Mouse (Mus musculus): Measurements from ENCODE around the gene Cyb5r1.
A peak's percentile ranks its signal among the peaks of the same experiment; 100 is the strongest.
"Not testable (repeated sequence)": the region's sequence is repeated elsewhere in the genome, so short reads cannot be mapped to it uniquely, and the experiment has no call there.

Cyb5r1 gene

DNA sequence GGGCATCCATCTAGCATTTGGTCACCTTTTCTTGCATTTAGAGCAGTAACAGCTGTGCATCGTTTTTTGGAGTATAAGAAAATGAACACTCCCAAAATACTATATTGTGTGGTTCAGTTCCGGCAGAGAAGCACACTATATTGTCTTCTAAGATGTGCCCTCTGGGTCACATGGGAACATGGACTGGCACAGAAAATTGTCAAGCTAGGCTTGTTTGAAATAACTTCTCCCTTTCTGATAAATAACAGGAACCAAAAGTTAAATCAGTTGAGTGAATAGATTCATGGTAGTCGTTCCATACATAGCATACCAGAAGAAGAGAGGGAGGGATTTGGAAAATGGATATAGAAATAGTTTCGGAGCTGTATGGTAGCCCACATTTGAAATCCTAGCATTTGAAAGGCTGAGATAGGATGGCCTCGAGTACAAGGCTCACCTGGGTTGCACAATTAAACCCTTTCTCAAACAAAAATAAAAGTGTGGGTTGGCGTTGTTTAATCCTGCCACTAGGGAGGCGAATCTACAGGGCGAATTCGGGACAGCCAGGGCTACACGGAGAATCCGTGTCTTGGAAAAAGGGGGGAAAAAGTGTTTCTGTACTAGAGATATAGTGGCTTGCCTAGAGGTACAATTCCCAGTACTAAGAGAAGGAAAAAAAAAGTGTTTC, 9.3 kb downstream of the Cyb5r1 start:
- no peak for DNase-seq (ENCODE audit: low spot score)

DNA sequence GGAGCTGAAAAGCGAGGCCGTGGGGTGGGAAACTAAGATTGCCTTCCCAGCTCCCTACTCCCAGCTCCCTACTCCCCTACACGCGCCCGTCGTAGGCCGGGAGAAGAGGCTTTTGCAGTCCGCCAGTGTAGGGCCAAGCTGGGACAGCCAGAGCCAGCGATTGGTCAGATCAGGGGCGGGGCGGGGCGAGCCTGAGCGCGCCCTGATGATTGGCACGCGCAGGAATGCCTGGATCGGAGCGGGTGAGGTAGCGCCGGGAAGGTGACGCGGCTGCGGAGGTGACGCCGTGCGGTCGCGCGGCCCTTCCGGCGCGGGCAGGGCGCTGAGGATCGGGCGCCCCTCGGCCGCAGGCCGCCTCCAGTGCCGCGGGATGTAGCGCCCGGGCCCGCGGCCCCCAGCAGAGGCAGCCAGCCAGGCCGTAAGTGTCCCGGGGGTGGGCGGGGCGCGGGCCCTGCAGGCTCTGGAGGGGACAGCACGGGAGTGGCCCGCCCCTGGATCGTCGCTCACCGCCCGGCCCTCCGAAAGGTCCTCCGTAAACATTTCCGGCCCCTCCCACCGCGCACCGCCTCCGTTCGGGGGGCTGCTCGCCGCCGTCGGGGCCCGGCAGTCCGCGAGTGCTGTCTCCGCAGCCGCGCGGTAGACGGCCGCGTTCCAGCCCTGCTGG, 9.9 kb downstream of the Cyb5r1 start, which contains the start of gene Adipor1:
Adipor1 (plus strand) TSS at position 211 of the 664 bp plus-strand sequence.
- DNase-seq (ENCODE audit: low spot score): peak; percentile 97

DNA sequence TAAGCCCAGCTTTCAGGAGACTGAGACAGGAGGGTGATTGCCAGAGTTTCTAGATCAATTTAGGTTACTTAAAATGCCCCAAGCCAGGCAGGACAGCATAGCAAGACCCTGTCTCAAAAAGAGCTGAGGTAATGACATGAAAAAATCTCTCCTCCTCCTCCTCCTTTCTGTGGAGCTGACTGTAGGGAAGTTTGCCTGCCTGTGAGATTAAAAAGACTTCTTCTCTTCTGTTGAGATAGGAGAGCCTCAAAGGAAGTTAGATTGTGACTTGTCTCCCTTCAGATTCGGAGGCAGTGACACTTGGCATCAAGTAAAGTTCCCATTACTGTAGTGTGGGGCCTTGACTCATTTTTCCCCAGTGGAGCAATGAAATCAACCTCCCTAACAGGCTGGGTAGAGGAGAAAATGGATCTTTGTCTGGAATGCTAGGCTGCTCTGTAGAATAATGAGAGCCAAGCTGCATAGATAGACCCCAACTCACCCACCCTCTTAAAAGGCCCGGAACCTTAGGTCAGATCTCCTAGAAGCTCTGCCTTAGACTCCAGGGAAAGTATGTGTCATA, 13.1 kb downstream of the Cyb5r1 start:
- DNase-seq (ENCODE audit: low spot score): no peak

DNA sequence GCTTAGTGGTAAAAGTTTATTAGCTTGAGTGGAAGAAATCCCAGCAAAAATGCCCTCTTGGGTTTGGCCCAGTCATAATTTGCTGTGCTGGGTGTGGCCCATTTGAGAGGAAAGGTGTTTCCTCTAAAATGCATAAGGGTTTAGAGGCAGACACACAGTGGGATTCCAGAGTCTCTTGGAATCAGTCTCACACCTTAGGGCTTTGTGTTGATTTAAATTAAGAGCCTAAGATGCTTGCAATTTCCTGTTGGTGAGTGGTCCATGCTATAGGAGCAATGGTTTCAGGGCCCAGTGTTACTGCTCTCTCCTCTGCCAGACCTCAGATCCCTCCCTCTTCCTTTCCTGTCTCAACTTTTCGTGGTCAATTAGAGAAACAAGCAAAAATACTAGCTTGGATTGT, 13.8 kb downstream of the Cyb5r1 start:
- no peak for DNase-seq (ENCODE audit: low spot score)

DNA sequence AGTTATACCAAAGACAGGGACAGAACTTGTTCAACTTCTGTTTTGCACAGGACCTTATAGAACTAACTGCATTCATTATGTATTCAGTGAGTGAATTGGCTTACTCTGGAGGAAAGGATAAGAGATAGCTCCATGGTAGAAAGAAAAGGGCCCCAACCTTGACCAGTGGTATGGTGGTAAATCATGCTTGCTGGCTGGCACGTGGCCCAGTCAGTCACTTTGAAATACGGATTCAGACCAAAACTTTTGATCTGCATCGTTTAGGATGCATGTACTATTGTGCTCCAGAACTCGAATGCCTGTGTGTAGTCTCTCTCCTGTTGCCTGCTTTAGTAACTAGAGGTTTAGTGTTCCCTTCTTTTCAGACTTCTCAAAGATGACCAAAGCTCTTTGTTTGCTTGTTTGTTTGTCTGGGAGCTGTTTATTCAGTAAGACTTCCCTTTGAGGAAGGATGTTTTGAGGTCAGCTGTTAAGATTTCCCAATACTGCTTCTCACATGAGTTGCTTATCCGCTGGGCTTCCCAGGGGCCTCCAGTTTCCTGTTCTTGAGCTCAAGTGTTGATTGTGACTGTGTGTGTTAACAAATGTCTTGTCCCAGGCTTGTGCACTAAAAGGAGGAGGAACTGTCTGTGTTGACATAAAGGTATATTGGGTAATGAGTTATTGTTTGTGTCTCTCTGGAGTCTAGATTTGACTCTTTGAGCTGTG, 14.5 kb downstream of the Cyb5r1 start:
- DNase-seq (ENCODE audit: low spot score): no peak

DNA sequence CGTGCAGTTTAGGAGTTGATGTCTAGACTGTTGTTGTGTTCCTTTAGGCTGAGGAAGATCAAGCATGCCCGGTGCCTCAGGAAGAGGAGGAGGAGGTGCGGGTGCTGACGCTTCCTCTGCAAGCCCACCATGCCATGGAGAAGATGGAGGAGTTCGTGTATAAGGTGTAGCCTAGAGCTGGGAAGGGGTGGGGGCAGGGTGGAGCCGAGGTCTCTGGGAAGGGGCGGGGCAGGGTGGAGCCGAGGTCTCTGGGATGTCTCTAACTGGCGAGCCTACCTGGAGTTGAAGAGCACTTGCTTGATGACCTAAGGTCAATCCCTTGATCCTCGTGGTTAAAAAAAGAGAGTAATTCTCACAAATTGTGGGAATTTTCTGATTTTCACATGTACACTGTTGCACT, 18.6 kb downstream of the Cyb5r1 start:
- DNase-seq (ENCODE audit: low spot score): no peak

DNA sequence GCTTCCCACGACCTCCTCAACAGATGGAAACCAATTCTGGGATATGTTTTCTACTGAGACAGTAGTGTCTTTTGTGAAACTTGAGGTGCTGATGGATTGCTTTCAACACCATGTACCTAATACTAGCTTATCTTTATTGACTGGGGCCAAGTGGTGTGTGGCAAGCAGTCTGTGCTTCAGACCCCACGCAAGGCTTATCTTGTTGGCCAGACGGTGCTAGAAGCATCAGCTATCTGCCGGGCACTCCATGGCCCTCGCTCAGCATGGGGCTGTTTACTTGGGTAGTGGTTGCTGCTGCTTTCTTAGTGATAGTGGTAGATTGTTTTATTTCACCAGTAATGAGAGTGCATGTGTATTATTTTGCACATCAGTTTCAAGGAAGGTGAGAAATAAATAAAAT, 20.9 kb downstream of the Cyb5r1 start:
- no peak for DNase-seq (ENCODE audit: low spot score)

DNA sequence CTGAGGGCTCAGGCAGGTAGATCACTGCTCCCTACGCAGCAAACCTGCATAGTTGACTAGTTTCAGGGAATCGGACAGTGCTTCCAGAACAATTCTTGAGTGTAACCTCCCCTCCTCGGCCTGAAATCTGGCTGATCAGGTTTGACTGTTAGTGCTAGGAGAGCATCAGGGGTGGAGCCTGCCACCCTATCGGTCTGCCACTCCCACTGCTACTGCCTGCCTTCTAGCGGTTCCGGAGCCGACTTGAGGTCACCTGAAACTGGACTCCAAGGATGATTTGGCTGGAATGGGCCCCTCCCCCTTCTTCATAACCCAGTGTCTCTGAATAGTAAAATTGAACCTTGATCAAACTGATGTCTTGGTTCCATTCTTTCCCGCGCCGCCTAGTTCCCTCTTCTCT, 27.6 kb downstream of the Cyb5r1 start:
- DNase-seq (ENCODE audit: low spot score): no peak

DNA sequence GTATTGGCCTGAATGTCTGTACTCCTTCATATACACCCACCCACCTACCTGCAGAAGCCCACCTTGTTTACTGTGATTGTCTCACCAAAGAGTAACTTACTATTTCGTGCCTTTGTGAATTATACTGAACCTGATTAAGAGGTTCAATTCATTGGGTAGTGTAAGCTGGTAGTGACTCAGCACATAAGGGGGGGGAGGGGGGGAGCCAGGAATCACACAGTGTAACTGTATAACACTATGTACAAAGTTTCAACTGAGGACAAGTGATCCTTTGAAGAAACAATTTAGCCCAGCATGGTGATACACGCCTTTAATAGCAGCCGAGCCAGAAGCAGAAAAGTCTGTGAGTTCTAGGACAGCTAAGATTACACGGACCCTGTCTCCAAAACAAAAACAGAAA, 28.1 kb downstream of the Cyb5r1 start:
- no peak for DNase-seq (ENCODE audit: low spot score)

DNA sequence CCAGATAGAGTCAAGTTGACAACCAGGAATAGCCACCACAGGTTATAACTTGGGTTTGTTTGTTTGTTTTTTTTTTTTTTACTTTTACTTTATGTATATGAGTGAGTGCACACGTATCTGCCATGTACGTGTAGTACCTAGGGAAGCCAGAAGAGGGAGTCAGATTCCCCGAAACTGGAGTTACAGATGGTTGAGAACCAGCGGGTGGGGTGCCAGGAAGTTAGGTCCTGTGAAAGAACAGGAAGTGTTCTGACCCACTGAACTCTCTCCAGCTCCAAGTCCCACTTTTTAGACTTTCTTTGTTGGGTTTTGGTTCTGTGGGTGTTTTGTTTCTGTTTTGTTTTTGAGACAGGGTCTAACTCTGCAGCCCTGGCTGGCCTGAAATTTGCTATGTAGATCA, 30.1 kb downstream of the Cyb5r1 start:
- DNase-seq (ENCODE audit: low spot score): no peak

DNA sequence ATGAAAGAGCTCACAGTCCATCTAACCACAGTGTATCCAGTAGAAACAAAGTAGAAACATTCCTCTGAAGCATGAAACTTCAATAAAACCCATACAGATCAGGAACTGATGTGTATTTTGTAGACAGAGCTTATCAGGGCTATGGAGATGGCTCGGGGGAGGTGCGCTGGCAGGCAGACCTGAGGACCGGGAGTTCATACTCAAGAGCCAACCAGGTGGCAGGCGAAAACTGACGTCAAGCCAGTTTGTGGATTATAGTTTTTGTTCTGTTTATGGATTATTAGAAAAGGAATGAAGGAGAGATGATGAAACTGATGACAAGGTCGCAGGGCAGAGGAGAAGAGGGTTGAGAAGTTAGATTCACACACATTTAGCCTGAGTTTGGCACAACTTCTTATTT, 35.1 kb downstream of the Cyb5r1 start:
- no peak for DNase-seq (ENCODE audit: low spot score)

DNA sequence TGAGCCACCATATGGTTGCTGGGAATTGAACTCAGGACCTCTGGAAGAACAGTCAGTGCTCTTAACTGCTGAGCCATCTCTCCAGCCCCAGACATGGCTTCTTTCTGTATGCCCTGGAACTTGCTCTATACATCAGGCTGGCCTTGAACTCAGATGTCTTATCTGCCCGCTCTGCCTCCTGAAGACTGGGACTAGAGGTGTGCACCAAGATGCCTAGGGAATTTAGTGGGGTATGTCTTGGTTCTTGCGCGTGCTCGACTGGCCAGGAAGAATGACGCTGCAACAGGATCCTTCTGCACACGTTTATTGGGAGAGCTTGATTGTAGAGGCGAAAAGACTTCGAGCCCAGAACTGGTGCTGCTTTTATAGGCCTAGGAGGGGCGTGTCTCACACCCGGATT, 36.4 kb downstream of the Cyb5r1 start:
- not testable (repeated sequence) for DNase-seq (ENCODE audit: low spot score)

DNA sequence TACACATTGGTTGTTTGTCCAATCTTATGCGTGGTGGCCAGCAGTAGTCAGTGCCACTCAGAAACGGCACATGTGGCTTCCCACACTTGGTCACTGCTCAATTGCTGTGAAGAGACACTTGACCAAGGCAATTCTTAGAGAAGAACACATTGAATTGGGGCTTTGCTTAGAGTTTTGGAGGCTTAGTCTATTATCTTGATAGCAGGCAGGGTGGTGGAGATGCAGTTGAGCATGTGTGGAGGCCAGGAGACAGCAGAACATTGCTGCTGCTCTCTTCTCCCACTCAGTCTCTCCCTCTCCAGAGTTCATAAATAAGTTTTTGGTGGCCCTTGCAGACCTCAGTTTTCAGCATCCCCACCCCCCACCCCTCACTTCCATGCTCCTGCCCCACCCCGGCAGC, 37.0 kb downstream of the Cyb5r1 start:
- DNase-seq (ENCODE audit: low spot score): no peak

DNA sequence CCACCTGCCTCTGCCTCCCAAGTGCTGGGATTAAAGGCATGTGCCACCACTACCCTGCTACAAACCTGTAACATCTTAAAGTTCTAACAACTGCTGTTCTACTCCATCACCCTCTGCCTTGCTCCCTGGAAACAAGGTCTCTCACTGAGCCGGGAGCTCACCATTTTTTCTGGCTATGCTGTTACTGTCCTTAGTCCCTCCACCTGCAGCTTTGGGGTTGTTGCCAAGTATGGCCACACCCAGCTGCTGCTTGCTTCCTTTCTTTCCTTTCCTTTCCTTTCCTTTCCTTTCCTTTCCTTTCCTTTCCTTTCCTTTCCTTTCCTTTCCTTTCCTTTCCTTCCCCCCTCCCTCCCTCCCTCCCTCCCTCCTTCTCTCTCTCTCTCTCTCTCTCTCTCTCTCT, 37.9 kb downstream of the Cyb5r1 start:
- not testable (repeated sequence) for DNase-seq (ENCODE audit: low spot score)

DNA sequence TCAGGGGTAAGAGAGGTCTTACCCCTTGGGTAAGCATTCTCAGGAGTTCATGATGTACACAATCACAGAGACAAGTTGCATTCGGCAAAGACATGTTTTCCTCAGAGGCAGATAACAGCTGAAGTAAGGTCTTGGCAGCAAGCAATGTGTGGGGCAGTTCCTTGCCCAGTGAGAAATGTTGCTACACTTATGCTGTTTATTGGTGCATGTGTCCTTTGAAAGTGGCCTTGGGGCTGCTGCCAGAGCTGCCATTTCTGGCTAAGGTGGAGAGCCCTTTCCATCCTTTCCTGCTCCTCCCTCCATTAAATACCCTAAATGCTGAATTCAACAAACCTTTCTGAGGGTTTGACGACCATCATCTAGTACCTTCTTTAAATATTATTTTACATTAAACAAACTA, 40.1 kb downstream of the Cyb5r1 start:
- DNase-seq (ENCODE audit: low spot score): no peak

DNA sequence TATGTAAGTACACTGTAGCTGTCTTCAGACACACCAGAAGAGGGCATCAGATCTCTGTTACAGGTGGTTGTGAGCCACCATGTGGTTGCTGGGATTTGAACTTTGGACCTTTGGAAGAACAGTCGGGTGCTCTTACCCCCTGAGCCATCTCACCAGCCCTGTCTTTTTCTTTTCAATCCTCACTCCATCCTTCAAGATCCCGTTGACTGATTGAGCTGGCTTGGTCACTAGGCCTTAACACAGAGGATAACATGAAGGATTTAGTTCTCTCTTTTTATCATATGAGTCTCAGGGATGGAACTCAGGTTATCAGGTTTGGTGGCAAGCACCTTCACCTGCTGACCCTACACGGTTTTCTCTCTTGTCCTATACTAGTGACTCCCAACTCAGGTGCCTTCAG, 43.2 kb downstream of the Cyb5r1 start:
- DNase-seq (ENCODE audit: low spot score): not testable (repeated sequence)

DNA sequence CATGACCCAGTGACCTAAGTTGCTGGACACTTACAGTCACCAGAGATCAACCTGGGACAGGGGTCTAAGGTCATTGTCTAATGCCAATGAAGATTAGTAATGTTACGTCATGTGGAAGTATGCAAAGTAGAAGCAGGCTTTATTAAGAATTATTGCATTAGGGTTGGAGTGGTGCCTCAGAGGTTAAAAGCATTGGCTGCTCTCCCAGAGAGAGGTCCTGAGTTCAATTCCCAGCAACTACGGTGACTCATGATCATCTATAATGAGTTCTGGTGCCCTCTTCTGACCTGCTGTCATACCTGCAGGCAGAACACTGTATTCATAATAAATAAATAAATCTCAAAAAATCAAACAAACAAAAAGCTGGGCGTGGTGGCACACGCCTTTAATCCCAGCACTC, 44.8 kb downstream of the Cyb5r1 start:
- DNase-seq (ENCODE audit: low spot score): no peak

DNA sequence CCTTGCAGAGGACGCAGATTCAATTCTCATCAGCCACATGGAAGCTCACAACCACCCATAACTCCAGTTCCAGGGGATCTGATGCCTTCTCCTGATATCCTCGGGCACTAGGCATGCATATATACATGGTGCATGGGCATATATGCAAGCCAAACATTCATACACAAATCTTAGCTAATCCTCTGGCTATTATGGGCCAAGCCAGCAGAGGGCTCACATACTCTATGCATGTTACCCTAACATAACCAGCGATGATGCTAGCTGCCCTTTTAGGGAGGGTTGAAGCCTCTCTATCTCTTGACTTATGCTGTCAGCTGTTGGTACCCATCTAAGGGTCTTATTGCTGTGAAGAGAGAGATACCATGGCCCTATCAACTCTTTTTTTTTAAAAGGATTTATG, 45.6 kb downstream of the Cyb5r1 start:
- DNase-seq (ENCODE audit: low spot score): peak; percentile 55

DNA sequence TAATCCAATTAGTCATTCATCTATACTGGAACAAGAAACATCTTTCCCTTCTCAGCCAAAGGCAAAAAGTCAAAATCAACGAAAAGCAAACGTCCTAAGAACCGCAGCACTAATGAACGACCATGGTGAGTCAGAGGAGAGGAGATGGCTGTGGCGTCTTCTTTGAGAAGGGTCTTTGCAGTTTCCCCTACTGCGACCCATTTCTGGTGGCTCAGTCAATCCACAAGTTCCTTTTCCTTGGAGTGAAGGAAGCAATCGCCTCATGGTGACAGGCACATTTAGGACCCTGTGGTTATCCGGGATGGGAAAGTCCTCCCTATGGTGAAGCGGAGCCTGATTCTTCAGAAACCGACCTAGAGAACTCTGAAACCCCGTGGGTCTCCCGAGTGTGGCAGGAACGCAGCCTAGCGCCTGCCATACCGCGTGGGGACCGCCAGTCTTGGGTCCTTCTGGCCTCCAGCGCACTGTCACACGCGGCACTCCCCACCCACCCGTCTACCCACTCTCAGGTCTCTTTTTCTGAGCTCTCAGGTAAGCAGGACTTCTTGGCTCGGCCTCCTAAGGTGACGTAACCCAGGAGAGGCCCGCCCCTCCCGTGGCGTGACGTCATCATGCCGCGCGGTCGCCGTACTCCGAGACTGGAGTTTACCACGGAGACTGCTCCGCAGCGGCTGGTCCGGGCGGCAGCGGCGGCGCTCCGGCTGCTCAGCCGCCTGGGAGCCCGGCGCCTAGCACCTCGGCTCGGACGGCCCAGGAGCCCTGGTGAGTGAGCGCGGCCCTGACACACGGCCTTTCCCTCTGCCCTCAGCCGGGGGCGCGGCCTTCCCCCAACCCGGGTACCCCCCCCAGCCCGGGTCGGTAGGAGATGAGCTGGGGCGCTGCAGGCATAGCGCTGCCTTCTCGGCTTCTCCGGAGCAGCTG, 49.8 kb downstream of the Cyb5r1 start, which contains the start of gene Klhl12:
Klhl12 (plus strand) TSS at position 628 of the 921 bp plus-strand sequence.
- peak; percentile 94 for DNase-seq (ENCODE audit: low spot score)

DNA sequence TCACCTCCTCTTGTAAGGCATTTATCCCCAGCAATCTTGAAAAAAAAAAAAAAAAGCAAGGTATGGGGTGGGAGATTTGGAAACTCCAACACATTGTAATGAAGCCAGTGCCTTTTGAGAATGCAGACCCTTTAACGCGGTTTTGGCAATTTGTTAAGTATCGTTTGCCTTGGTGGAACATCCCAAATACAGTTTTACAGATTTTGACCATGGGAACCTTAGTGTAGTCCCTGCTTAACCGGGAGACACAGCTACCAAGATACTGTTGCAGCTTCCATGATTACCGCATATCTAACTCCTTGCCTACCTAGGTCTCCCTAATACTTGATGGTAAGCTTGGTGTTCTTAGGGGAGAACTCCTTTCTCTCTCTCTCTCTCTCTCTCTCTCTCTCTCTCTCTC, 50.7 kb downstream of the Cyb5r1 start:
- no peak for DNase-seq (ENCODE audit: low spot score)

DNA sequence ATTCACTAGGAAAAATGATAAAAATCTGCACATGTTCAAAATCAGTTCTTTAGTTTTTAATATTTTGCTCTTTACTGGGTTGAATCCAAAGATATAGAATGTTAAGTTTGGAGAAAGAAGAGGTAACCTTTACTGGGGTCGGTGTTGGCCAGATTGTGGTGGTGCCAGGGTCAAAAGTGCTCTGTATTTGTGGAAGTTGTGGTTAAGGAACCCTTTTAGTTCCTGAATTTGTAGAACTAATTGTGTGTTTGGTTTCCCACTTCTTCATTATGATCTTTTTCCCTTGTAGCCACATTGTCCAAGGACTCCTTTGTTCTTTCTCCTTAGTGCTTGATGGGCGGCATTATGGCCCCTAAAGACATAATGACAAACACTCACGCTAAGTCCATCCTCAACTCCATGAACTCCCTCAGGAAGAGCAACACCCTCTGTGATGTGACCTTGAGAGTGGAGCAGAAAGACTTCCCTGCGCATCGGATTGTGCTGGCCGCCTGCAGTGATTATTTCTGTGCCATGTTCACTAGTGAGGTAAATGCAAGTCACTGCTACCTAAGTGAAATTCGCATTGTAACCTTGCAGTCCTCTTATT, 52.9 kb downstream of the Cyb5r1 start:
- no peak for DNase-seq (ENCODE audit: low spot score)
